Comparison of ENCODE assay signal across 18 mouse cellular contexts in the genomic region with DNA sequence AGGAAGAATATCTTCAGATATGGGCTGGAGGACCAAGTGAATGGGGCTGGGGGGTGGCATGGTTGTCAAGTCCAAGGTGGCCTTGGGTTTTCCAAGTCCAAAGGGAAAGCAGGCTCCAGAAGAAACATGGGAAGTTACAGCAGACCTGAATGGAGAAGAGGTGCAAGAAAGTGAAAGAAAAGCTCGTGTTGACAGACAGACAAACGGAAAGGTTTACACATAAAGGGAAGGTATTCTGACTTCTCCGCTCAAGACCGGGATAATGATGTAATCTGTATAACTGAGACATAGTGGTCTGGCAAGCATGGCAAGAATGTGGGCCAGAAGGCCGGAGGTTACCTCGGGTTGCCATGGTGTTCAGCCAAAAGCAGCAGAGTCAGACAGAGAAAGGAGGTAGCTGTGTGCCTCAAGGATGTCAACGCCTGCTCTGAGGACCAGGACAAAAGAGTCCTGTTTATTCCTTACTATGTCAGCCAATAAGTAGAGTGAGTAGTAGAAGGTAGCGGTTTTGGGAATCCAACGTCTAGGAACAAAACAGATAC. TPM values are rescaled to one million over a fixed set of nuclear protein-coding genes. Genes with fewer than 3 reads are reported as not detected.
DNase-seq lines count a peak whose midpoint lies in the region; ATAC-seq and TF ChIP-seq lines count a peak whose summit lies in the region.
"Had no signal": no experiment of that assay in that cellular context is flagged by ENCODE, and none has a peak within 500 bp of the region (broad histone marks: within the 10 kb centered on the region; RNA-seq: fewer than 3 reads in every experiment).

No protein-coding gene starts in this region.

- peak; percentile 5 for ATAC-seq in CD4-positive, CD25-positive, alpha-beta regulatory T cell, adult 4 months
- ATAC-seq in liver, postnatal 0 days = no peak

- no peak overlapping the region for H3K4me2 ChIP-seq in liver, postnatal 0 days (ENCODE audit: low read depth, low read length)
- H3K4me2 ChIP-seq: embryonic facial prominence, embryonic 15.5 days; hindbrain, embryonic 15.5 days; midbrain, embryonic 12.5 days; neural tube, embryonic 13.5 days had no signal

- 74% methylated on average over 9 of the region's 9 CpGs for WGBS in heart, embryonic 10.5 days
- 71% methylated on average over 9 of the region's 9 CpGs for whole genome bisulfite sequencing in liver, postnatal 0 days (ENCODE audit: insufficient replicate concordance)

- TF ChIP-seq CTCF in liver, postnatal 0 days (IDR thresholded peaks at IDR 0.05; ENCODE audit: low read depth) = no peak

- TF ChIP-seq EP300 in liver, postnatal 0 days (IDR thresholded peaks at IDR 0.05; ENCODE audit: low read depth) = no peak

- H3K36me3 ChIP-seq in heart, embryonic 10.5 days = no peaks in the 10 kb centered on the region
- no peaks in the 10 kb centered on the region for H3K36me3 ChIP-seq in liver, postnatal 0 days (replicated peaks; ENCODE audit: insufficient read depth, low read length)
- H3K36me3 ChIP-seq: embryonic facial prominence, embryonic 15.5 days; hindbrain, embryonic 15.5 days; midbrain, embryonic 12.5 days; neural tube, embryonic 13.5 days had no signal

- no peaks in the 10 kb centered on the region for H3K9me3 ChIP-seq in heart, embryonic 10.5 days
- no peaks in the 10 kb centered on the region for H3K9me3 ChIP-seq in liver, postnatal 0 days (ENCODE audit: low read length)
- H3K9me3 ChIP-seq: embryonic facial prominence, embryonic 15.5 days; hindbrain, embryonic 15.5 days; midbrain, embryonic 12.5 days; neural tube, embryonic 13.5 days had no signal

- no peak overlapping the region for H3K27ac ChIP-seq in heart, embryonic 10.5 days
- H3K27ac ChIP-seq in liver, postnatal 0 days (ENCODE audit: low read depth) = no peak overlapping the region
- H3K27ac ChIP-seq: embryonic facial prominence, embryonic 15.5 days; hindbrain, embryonic 15.5 days; liver, embryonic 14.5 days; midbrain, embryonic 12.5 days; neural tube, embryonic 13.5 days had no signal

- H3K4me3 ChIP-seq in heart, embryonic 10.5 days = no peak overlapping the region
- no peak overlapping the region for H3K4me3 ChIP-seq in liver, postnatal 0 days (ENCODE audit: low read depth, low read length)
- H3K4me3 ChIP-seq: embryonic facial prominence, embryonic 15.5 days; hindbrain, embryonic 15.5 days; midbrain, embryonic 12.5 days; neural tube, embryonic 13.5 days had no signal

- no peak overlapping the region for H3K9ac ChIP-seq in liver, postnatal 0 days (replicated peaks)
- H3K9ac ChIP-seq: embryonic facial prominence, embryonic 15.5 days; hindbrain, embryonic 15.5 days; liver, embryonic 14.5 days; midbrain, embryonic 12.5 days; neural tube, embryonic 13.5 days had no signal

- no peaks in the 10 kb centered on the region for H3K27me3 ChIP-seq in heart, embryonic 10.5 days (ENCODE audit: insufficient read depth, poor library complexity, severe bottlenecking)
- no peaks in the 10 kb centered on the region for H3K27me3 ChIP-seq in liver, postnatal 0 days (ENCODE audit: insufficient read depth, low read length)
- H3K27me3 ChIP-seq: embryonic facial prominence, embryonic 15.5 days; hindbrain, embryonic 15.5 days; midbrain, embryonic 12.5 days; neural tube, embryonic 13.5 days had no signal

- DNase-seq in heart, postnatal 4 days = peak; percentile 18
- DNase-seq in heart, embryonic 10.5 days (ENCODE audit: low spot score) = no peak
- peak; percentile 71 for DNase-seq in NIH3T3 (ENCODE audit: low read depth)
- peak; percentile 52 for DNase-seq in induced T-regulatory cell, adult 2 months (ENCODE audit: low read depth)
- no peak for DNase-seq in adrenal gland, postnatal 10 days
- no peak for DNase-seq in liver, postnatal 0 days
- DNase-seq: adrenal gland, adult 8-10 months; gastrocnemius, postnatal 14 days; kidney, adult 18-20 months; kidney, postnatal 10 days; layer of hippocampus, postnatal 36 days; thymus, postnatal 25 days had no signal

- peaks cover 14% of the 10 kb centered on the region for H3K4me1 ChIP-seq in heart, embryonic 10.5 days
- H3K4me1 ChIP-seq in liver, postnatal 0 days (ENCODE audit: insufficient read depth) = peaks cover 2% of the 10 kb centered on the region; the same call in 1 of the 2 replicates
- H3K4me1 ChIP-seq: embryonic facial prominence, embryonic 15.5 days; hindbrain, embryonic 15.5 days; midbrain, embryonic 12.5 days had no signal

RNA-seq across cellular contexts. Expression of a gene that starts 50.8 kb away (rescaled TPM):
- total RNA-seq in heart, postnatal 4 days (2021) = 100 to 1,000 TPM; 102 to 103 TPM
- 23.6 and 25.9 TPM in 2 replicates for polyA plus RNA-seq in heart, embryonic 10.5 days (2016; fragmentation: Nextera tagmentation; extraction: Ambion mirVana)
- polyA plus RNA-seq in CD4-positive, CD25-positive, alpha-beta regulatory T cell, adult 4 months (2017; shearing (Covaris generic)) = 10 to 100 TPM; 26.0 to 26.3 TPM
- total RNA-seq in adrenal gland, postnatal 10 days (2021) = 10 to 100 TPM; 58.4 to 70.4 TPM
- 6.2 and 7.9 TPM in 2 replicates for polyA plus RNA-seq in liver, postnatal 0 days (2015; fragmentation: Nextera tagmentation; extraction: Ambion mirVana)

Comparison
In these comparisons a context has a peak if more than half of its experiments do, and no peak if none do; other contexts are left out.
1. DNase-seq: peak in heart, postnatal 4 days (single experiment), NIH3T3 (single experiment) and induced T-regulatory cell, adult 2 months (single experiment); none in heart, embryonic 10.5 days (single experiment), adrenal gland, postnatal 10 days (single experiment) and liver, postnatal 0 days (single experiment).